Mouse (Mus musculus): ENCODE measurements around the gene Ccdc141. TPM values are rescaled to one million over a fixed set of nuclear protein-coding genes. Genes with fewer than 3 reads are reported as not detected.
A peak's percentile ranks its signal among the peaks of the same experiment; 100 is the strongest.

Gene Ccdc141
- polyA plus RNA-seq, 1 experiment: 43.2 TPM

- Histone ChIP-seq H3K79me2 (ENCODE audit: control insufficient read depth, insufficient read depth) (no peaks in the 10 kb centered on the region), H3K4me2 (ENCODE audit: low read depth) (no peak overlapping the region), H3K27me3 (ENCODE audit: control insufficient read depth, insufficient read depth, insufficient read length) (no peaks in the 10 kb centered on the region), H3K4me3 (no peak overlapping the region), H3ac (ENCODE audit: control insufficient read depth, insufficient read length) (no peak overlapping the region), H3K36me3 (ENCODE audit: control insufficient read depth, insufficient read depth) (peaks cover 2% of the 10 kb centered on the region)
- no peak for TF ChIP-seq MYOG (IDR thresholded peaks at IDR 0.05; ENCODE audit: control insufficient read depth in 1 of 3, insufficient read depth in 1 of 3, insufficient read length in 2 of 3, low read depth in 2 of 3)
- no peak for TF ChIP-seq POLR2AphosphoS2 (IDR thresholded peaks at IDR 0.05; ENCODE audit: insufficient read length, low read depth)
Measured at GRCm38 (mm10) chr2:77059596-77059995, 110.8 kb downstream of the Ccdc141 start.

DNA sequence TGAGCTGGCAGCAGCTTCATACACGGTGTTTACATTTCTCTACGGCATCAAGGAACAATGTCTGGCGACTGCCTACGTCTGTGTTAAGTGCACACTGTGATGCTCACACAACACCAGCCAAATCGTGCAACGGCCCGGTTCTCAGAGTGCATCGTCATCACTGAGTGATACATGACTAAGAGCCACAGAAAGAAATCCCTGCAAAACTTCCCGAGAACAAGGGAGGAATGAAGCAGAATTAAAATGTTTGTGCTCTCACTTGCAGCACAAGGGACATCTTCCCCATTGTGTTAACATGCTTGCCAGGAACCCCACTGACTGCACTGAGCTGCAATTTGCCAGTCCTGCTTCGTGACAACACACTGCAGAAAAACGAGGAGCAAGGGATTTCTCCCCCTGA, 114.1 kb downstream of the Ccdc141 start:
- Histone ChIP-seq H3K79me2 (ENCODE audit: control insufficient read depth, insufficient read depth) (no peaks in the 10 kb centered on the region), H3ac (ENCODE audit: control insufficient read depth, insufficient read length) (no peak overlapping the region), H3K36me3 (ENCODE audit: control insufficient read depth, insufficient read depth) (peaks cover 13% of the 10 kb centered on the region), H3K4me3 (no peak overlapping the region), H3K4me2 (ENCODE audit: low read depth) (no peak overlapping the region), H3K27me3 (ENCODE audit: control insufficient read depth, insufficient read depth, insufficient read length) (no peaks in the 10 kb centered on the region)
- TF ChIP-seq SRF (IDR thresholded peaks at IDR 0.05; ENCODE audit: control insufficient read depth, insufficient read length, low read depth): no peak
- TF ChIP-seq MYOD1 (IDR thresholded peaks at IDR 0.05; ENCODE audit: control insufficient read depth in 1 of 3, insufficient read length in 2 of 3, low read depth in 2 of 3): no peak
- TF ChIP-seq TCF12 (IDR thresholded peaks at IDR 0.05; ENCODE audit: insufficient read depth, poor library complexity, severe bottlenecking): no peak
- TF ChIP-seq MYOG (IDR thresholded peaks at IDR 0.05; ENCODE audit: control insufficient read depth in 1 of 3, insufficient read depth in 1 of 3, insufficient read length in 2 of 3, low read depth in 2 of 3): no peak
- TF ChIP-seq CEBPB (IDR thresholded peaks at IDR 0.05; ENCODE audit: insufficient read depth, poor library complexity, severe bottlenecking): no peak
- no peak for TF ChIP-seq E2F4 (IDR thresholded peaks at IDR 0.05; ENCODE audit: insufficient read depth)
- no peak for TF ChIP-seq REST (IDR thresholded peaks at IDR 0.05; ENCODE audit: insufficient read depth, insufficient read length)
- no peak for TF ChIP-seq POLR2AphosphoS2 (IDR thresholded peaks at IDR 0.05; ENCODE audit: insufficient read length, low read depth)
- no peak for TF ChIP-seq POLR2A (IDR thresholded peaks at IDR 0.05; ENCODE audit: insufficient read length, low read depth)

GRCm38 (mm10) chr2:77042912-77043311, 127.5 kb downstream of the Ccdc141 start:
- H3K4me3 ChIP-seq: no peak overlapping the region
- H3K36me3 ChIP-seq (ENCODE audit: control insufficient read depth, insufficient read depth): peaks cover 30% of the 10 kb centered on the region
- H3K4me2 ChIP-seq (ENCODE audit: low read depth): no peak overlapping the region
- no peak overlapping the region for H3ac ChIP-seq (ENCODE audit: control insufficient read depth, insufficient read length)
- TF ChIP-seq POLR2AphosphoS2 (IDR thresholded peaks at IDR 0.05; ENCODE audit: insufficient read length, low read depth) (no peak), E2F4 (IDR thresholded peaks at IDR 0.05; ENCODE audit: insufficient read depth) (no peak), SRF (IDR thresholded peaks at IDR 0.05; ENCODE audit: control insufficient read depth, insufficient read length, low read depth) (no peak), MYOD1 (IDR thresholded peaks at IDR 0.05; ENCODE audit: control insufficient read depth in 1 of 3, insufficient read length in 2 of 3, low read depth in 2 of 3) (peak in 1 of 3 experiments; percentile 43), POLR2A (IDR thresholded peaks at IDR 0.05; ENCODE audit: insufficient read length, low read depth) (no peak), USF1 (IDR thresholded peaks at IDR 0.05; ENCODE audit: low read depth) (no peak), MYOG (IDR thresholded peaks at IDR 0.05; ENCODE audit: control insufficient read depth in 1 of 3, insufficient read depth in 1 of 3, insufficient read length in 2 of 3, low read depth in 2 of 3) (peak in 2 of 3 experiments; percentile 34 to 41)
- no peaks in the 10 kb centered on the region for H3K27me3 ChIP-seq (ENCODE audit: control insufficient read depth, insufficient read depth, insufficient read length)
- no peaks in the 10 kb centered on the region for H3K79me2 ChIP-seq (ENCODE audit: control insufficient read depth, insufficient read depth)

DNA sequence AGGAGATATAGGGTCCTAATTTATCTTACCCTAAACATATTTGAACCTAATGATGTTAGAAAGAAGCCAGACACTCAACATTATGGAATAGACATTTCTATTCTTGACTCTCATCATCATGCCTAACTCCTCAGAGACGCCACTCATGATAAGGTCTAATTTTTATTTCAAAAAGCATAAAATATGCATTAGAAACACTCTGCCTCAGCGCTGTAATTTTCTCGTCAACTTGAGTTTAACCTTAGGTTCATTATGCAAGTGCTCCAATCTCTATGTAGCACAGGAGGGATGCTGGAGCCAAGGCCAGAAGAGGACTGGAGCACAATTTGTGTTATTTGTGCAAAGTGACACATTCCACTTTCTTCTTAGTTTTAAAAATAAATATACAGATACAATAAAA, 130.8 kb downstream of the Ccdc141 start:
- H3K27me3 ChIP-seq (ENCODE audit: control insufficient read depth, insufficient read depth, insufficient read length): no peaks in the 10 kb centered on the region
- H3K36me3 ChIP-seq (ENCODE audit: control insufficient read depth, insufficient read depth): peaks cover 29% of the 10 kb centered on the region
- H3K4me2 ChIP-seq (ENCODE audit: low read depth): no peak overlapping the region
- no peaks in the 10 kb centered on the region for H3K79me2 ChIP-seq (ENCODE audit: control insufficient read depth, insufficient read depth)
- H3K4me3 ChIP-seq: no peak overlapping the region
- TF ChIP-seq MYOD1 (IDR thresholded peaks at IDR 0.05; ENCODE audit: control insufficient read depth in 1 of 3, insufficient read length in 2 of 3, low read depth in 2 of 3): no peak
- no peak for TF ChIP-seq TCF12 (IDR thresholded peaks at IDR 0.05; ENCODE audit: insufficient read depth, poor library complexity, severe bottlenecking)
- TF ChIP-seq SRF (IDR thresholded peaks at IDR 0.05; ENCODE audit: control insufficient read depth, insufficient read length, low read depth): no peak
- TF ChIP-seq POLR2A (IDR thresholded peaks at IDR 0.05; ENCODE audit: insufficient read length, low read depth): no peak
- TF ChIP-seq E2F4 (IDR thresholded peaks at IDR 0.05; ENCODE audit: insufficient read depth): no peak
- TF ChIP-seq CEBPB (IDR thresholded peaks at IDR 0.05; ENCODE audit: insufficient read depth, poor library complexity, severe bottlenecking): no peak
- TF ChIP-seq USF1 (IDR thresholded peaks at IDR 0.05; ENCODE audit: low read depth): no peak
- no peak for TF ChIP-seq MYOG (IDR thresholded peaks at IDR 0.05; ENCODE audit: control insufficient read depth in 1 of 3, insufficient read depth in 1 of 3, insufficient read length in 2 of 3, low read depth in 2 of 3)
- TF ChIP-seq POLR2AphosphoS2 (IDR thresholded peaks at IDR 0.05; ENCODE audit: insufficient read length, low read depth): no peak
- no peak for TF ChIP-seq REST (IDR thresholded peaks at IDR 0.05; ENCODE audit: insufficient read depth, insufficient read length)
- no peak for TF ChIP-seq MAX (IDR thresholded peaks at IDR 0.05; ENCODE audit: low read depth)
- no peak for TF ChIP-seq TCF3 (IDR thresholded peaks at IDR 0.05; ENCODE audit: insufficient read length, low read depth)
- H3ac ChIP-seq (ENCODE audit: control insufficient read depth, insufficient read length): no peak overlapping the region

GRCm38 (mm10) chr2:77039281-77039680, 131.2 kb downstream of the Ccdc141 start:
- no peak overlapping the region for H3K4me2 ChIP-seq (ENCODE audit: low read depth)
- no peak overlapping the region for H3K4me3 ChIP-seq
- no peak for TF ChIP-seq E2F4 (IDR thresholded peaks at IDR 0.05; ENCODE audit: insufficient read depth)
- no peak for TF ChIP-seq TCF12 (IDR thresholded peaks at IDR 0.05; ENCODE audit: insufficient read depth, poor library complexity, severe bottlenecking)
- H3K79me2 ChIP-seq (ENCODE audit: control insufficient read depth, insufficient read depth): no peaks in the 10 kb centered on the region
- H3K27me3 ChIP-seq (ENCODE audit: control insufficient read depth, insufficient read depth, insufficient read length): no peaks in the 10 kb centered on the region
- H3K36me3 ChIP-seq (ENCODE audit: control insufficient read depth, insufficient read depth): peaks cover 29% of the 10 kb centered on the region
- H3ac ChIP-seq (ENCODE audit: control insufficient read depth, insufficient read length): no peak overlapping the region

Measured in myocyte (in vitro differentiated cells).